Mouse (Mus musculus): Measurements from ENCODE around the gene Dnajc10.

- TF ChIP-seq CTCF (IDR thresholded peaks at IDR 0.05) (peak; percentile 94), EP300 (IDR thresholded peaks at IDR 0.05) (no peak)
These were observed 48.4 kb upstream of the Dnajc10 start for GRCm38 (mm10) chr2:80266894-80267293.
